Mouse (Mus musculus) lung, postnatal 14 days (tissue): Measurements from ENCODE around the gene Dcbld2.

ENCODE experiments used
- DNase-seq: peaks from one replicate; pipeline ENCODE4 v3.0.0; 2021

Gene Dcbld2

GRCm38 (mm10) chr16:58408062-58408486, at the start of gene Dcbld2:
Gene Dcbld2, plus strand, starts transcription at chr16:58408443.
- DNase-seq, result peak; percentile 96

- DNase-seq, result no peak
Observed at GRCm38 (mm10) chr16:58377170-58377569, 31.1 kb upstream of the Dcbld2 start.

GRCm38 (mm10) chr16:58377756-58378503, 30.3 kb upstream of the Dcbld2 start:
- DNase-seq, result no peak

- no peak for DNase-seq
Observed at GRCm38 (mm10) chr16:58386241-58386757, 21.9 kb upstream of the Dcbld2 start.

- DNase-seq, result no peak
Observed at GRCm38 (mm10) chr16:58389143-58389755, 19.0 kb upstream of the Dcbld2 start.

GRCm38 (mm10) chr16:58393036-58393435, 15.2 kb upstream of the Dcbld2 start:
- no peak for DNase-seq

GRCm38 (mm10) chr16:58394156-58394555, 14.1 kb upstream of the Dcbld2 start:
- no peak for DNase-seq

GRCm38 (mm10) chr16:58398604-58399003, 9.6 kb upstream of the Dcbld2 start:
- DNase-seq, result no peak

- DNase-seq, result no peak
Observed at GRCm38 (mm10) chr16:58401079-58401478, 7.2 kb upstream of the Dcbld2 start.

GRCm38 (mm10) chr16:58404665-58405064, 3.6 kb upstream of the Dcbld2 start:
- DNase-seq, result no peak

- DNase-seq, result no peak
Observed at GRCm38 (mm10) chr16:58405271-58405670, 3.0 kb upstream of the Dcbld2 start.

GRCm38 (mm10) chr16:58408487-58409281, 441 bp downstream of the Dcbld2 start:
- peak; percentile 46 for DNase-seq

- no peak for DNase-seq
Observed at GRCm38 (mm10) chr16:58409825-58410224, 1.6 kb downstream of the Dcbld2 start.

- no peak for DNase-seq
Observed at GRCm38 (mm10) chr16:58414801-58415200, 6.6 kb downstream of the Dcbld2 start.

- DNase-seq, result no peak
Observed at GRCm38 (mm10) chr16:58415500-58415899, 7.3 kb downstream of the Dcbld2 start.

GRCm38 (mm10) chr16:58421696-58422354, 13.6 kb downstream of the Dcbld2 start:
- peak; percentile 27 for DNase-seq

- no peak for DNase-seq
Observed at GRCm38 (mm10) chr16:58430246-58430645, 22.0 kb downstream of the Dcbld2 start.

GRCm38 (mm10) chr16:58432384-58432783, 24.1 kb downstream of the Dcbld2 start:
- no peak for DNase-seq

- DNase-seq, result no peak
Observed at GRCm38 (mm10) chr16:58444735-58445134, 36.5 kb downstream of the Dcbld2 start.

- DNase-seq, result no peak
Observed at GRCm38 (mm10) chr16:58446281-58447259, 38.3 kb downstream of the Dcbld2 start.

GRCm38 (mm10) chr16:58449073-58449472, 40.8 kb downstream of the Dcbld2 start:
- DNase-seq, result no peak

GRCm38 (mm10) chr16:58450648-58451047, 42.4 kb downstream of the Dcbld2 start:
- no peak for DNase-seq
